Mouse (Mus musculus) heart, adult 2 months (tissue): ENCODE measurements around the gene Rab22a.

Experiments
- CTCF ChIP-seq: fragments of 200-600 bp; IDR thresholded peaks from 2 replicates; pipeline ENCODE4 v1.8.1; 2022; ENCODE audit warnings: antibody characterized with exemption, mild to moderate bottlenecking, moderate library complexity
- EP300 ChIP-seq: fragments of 200-500 bp; IDR thresholded peaks from 2 replicates; pipeline ENCODE4 v1.6.1; 2011; ENCODE audit warnings: low read depth, low read length, control low read depth; ENCODE audit not compliant: insufficient read depth

DNA sequence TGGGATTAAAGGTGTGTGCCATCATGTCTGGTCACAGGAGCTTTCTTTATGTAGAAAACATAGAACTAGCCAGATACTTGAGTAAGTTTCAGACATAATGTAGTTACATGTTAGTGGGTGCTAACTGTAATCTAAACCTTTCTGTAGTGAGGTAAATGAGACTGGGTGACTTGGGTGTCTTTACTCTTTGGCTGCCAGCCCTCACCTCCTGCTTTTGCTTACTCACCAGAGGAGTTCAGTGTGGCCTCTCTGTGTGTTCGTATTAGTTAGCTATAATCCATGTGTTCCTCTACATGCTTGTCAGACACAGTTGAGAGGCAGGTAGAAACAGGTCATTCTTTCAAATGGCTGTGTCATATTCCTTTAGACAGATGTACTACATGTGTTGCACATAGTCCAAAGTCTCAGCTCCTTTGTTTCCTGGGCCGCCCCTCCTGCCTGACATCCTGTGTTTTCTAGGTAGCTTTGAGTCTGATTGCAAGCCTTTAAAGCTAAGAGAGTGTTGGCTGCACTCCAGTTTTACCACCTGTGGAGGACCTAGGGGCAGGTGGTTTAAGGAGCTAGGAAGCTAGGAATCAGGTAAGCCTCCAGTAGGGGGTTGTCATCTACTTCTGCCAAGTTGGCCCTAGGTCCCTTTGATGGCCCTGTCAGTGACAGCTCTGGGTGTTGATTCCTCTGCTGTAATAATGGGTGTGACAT is 89.5 kb downstream of the Rab22a start:
- TF ChIP-seq CTCF (no peak), EP300 (no peak)
